Mouse (Mus musculus) heart, adult 2 months (tissue): ENCODE results near the gene Asns. TPM values are rescaled to one million over a fixed set of nuclear protein-coding genes. Genes with fewer than 3 reads are reported as not detected.
"Not testable (repeated sequence)": the region's sequence is repeated elsewhere in the genome, so short reads cannot be mapped to it uniquely, and the experiment has no call there.

ENCODE experiments used
- DNase-seq, 2 experiments: peaks; one replicate each; pipeline ENCODE4 v3.0.0; 2021
- H3K27ac ChIP-seq: fragments of 200-600 bp; 2 replicates; pipeline ENCODE4 v1.8.1; 2022
- H3K27me3 ChIP-seq: fragments of 200-500 bp; 2 replicates; pipeline ENCODE4 v1.6.1; 2012; ENCODE audit warnings: mild to moderate bottlenecking, low read length, inconsistent platforms, mixed read lengths; ENCODE audit not compliant: control insufficient read depth, insufficient read depth
- H3K36me3 ChIP-seq: fragments of 200-500 bp; 2 replicates; pipeline ENCODE4 v1.6.1; 2012; ENCODE audit warnings: low read length, inconsistent platforms; ENCODE audit not compliant: control insufficient read depth, insufficient read depth
- H3K4me1 ChIP-seq: fragments of 200-500 bp; 2 replicates; pipeline ENCODE4 v1.6.1; 2011; ENCODE audit warnings: low read length; ENCODE audit not compliant: control insufficient read depth, insufficient read depth
- H3K4me3 ChIP-seq: fragments of 200-600 bp; 2 replicates; pipeline ENCODE4 v1.8.1; 2022
- H3K79me2 ChIP-seq: fragments of 200-500 bp; replicated peaks from 2 replicates; pipeline ENCODE4 v1.6.1; 2012; ENCODE audit warnings: mild to moderate bottlenecking, inconsistent platforms, low read length, moderate library complexity, mixed read lengths; ENCODE audit not compliant: control insufficient read depth, insufficient read depth
- H3K9ac ChIP-seq: fragments of 200-500 bp; 2 replicates; pipeline ENCODE4 v1.6.1; 2012; ENCODE audit warnings: low read depth, mild to moderate bottlenecking, control low read depth, inconsistent platforms, low read length, mixed read lengths
- CTCF ChIP-seq: fragments of 200-600 bp; IDR thresholded peaks from 2 replicates; pipeline ENCODE4 v1.8.1; 2022; ENCODE audit warnings: antibody characterized with exemption, mild to moderate bottlenecking, moderate library complexity
- EP300 ChIP-seq: fragments of 200-500 bp; IDR thresholded peaks from 2 replicates; pipeline ENCODE4 v1.6.1; 2011; ENCODE audit warnings: low read depth, low read length, control low read depth; ENCODE audit not compliant: insufficient read depth
- POLR2A ChIP-seq: fragments of 200-500 bp; IDR thresholded peaks from 2 replicates; pipeline ENCODE4 v1.6.1; 2011; ENCODE audit warnings: mild to moderate bottlenecking, low read depth, low read length, control low read depth; ENCODE audit not compliant: insufficient read depth
- WGBS: fragments of 180-500 bp; shearing (Covaris S2); methylation state at CpG from one replicate; pipeline ENCODE4 v1.1.7; 2018; 5-methylcytosine and 5-hydroxymethylcytosine counted together
- intact Hi-C: fragments of 180-260 bp; cut with DNase I; formaldehyde crosslinking; loops from one replicate; pipeline ENCODE4 v1.15.1; 2025
- polyA plus RNA-seq: library from polyadenylated mRNA; depleted of rRNA; stranded (reverse); fragments of >200 nt; gene quantifications from 2 replicates; pipeline ENCODE4 v1.2.3, GENCODE M21; 2012
- total RNA-seq, 2 experiments: library from RNA; stranded (reverse); gene quantifications; 2 replicates each; pipeline ENCODE4 v1.2.3; 2021

The Asns gene
- total and polyA plus RNA-seq, 3 experiments, result 2.9 to 5.5 (median 3.2) TPM

GRCm38 (mm10) chr6:7671429-7671828, 21.6 kb downstream of the Asns start:
- no peak for TF ChIP-seq POLR2A
- TF ChIP-seq CTCF, result no peak
- no peak for TF ChIP-seq EP300
- Histone ChIP-seq H3K27ac (no peak overlapping the region), H3K79me2 (no peaks in the 10 kb centered on the region), H3K4me3 (no peak overlapping the region), H3K9ac (no peak overlapping the region), H3K36me3 (no peaks in the 10 kb centered on the region), H3K27me3 (no peaks in the 10 kb centered on the region), H3K4me1 (peaks cover 3% of the 10 kb centered on the region; the same call in 1 of the 2 replicates)
- no peak for DNase-seq
- WGBS, result 54% methylated on average over 3 of the region's 3 CpGs
- intact Hi-C loops, result loop anchor here (5.0 kb wide), 1 partner anchor 669 kb away; no protein-coding TSS in a partner anchor

- intact Hi-C loops, result loop anchor here (5.0 kb wide), 1 partner anchor 668 kb away; no protein-coding TSS in a partner anchor
- DNase-seq, result no peak
- H3K79me2 ChIP-seq, result no peaks in the 10 kb centered on the region
- no peak overlapping the region for H3K27ac ChIP-seq
- no peaks in the 10 kb centered on the region for H3K36me3 ChIP-seq
- no peak for TF ChIP-seq EP300
- TF ChIP-seq CTCF, result peak; percentile 67
- TF ChIP-seq POLR2A, result no peak
- H3K4me1 ChIP-seq, result peaks cover 3% of the 10 kb centered on the region; the same call in 1 of the 2 replicates
- 27% methylated on average over 3 of the region's 3 CpGs for WGBS
- no peak overlapping the region for H3K9ac ChIP-seq
- no peaks in the 10 kb centered on the region for H3K27me3 ChIP-seq
- no peak overlapping the region for H3K4me3 ChIP-seq
Observed at GRCm38 (mm10) chr6:7670588-7670987, 22.5 kb downstream of the Asns start.

GRCm38 (mm10) chr6:7669721-7670120, 23.3 kb downstream of the Asns start:
- intact Hi-C loops, result loop anchor here (5.0 kb wide), 1 partner anchor 667 kb away; no protein-coding TSS in a partner anchor
- no peak for DNase-seq
- TF ChIP-seq CTCF (no peak), EP300 (no peak), POLR2A (no peak)
- Histone ChIP-seq H3K4me1 (peaks cover 3% of the 10 kb centered on the region; the same call in 1 of the 2 replicates), H3K27me3 (no peaks in the 10 kb centered on the region), H3K79me2 (no peaks in the 10 kb centered on the region), H3K36me3 (no peaks in the 10 kb centered on the region), H3K4me3 (no peak overlapping the region), H3K27ac (no peak overlapping the region), H3K9ac (no peak overlapping the region)
- 81% methylated on average over 5 of the region's 5 CpGs for WGBS

- WGBS, result 86% methylated on average over 5 of the region's 5 CpGs
- TF ChIP-seq CTCF (no peak), POLR2A (no peak), EP300 (no peak)
- H3K27ac ChIP-seq, result no peak overlapping the region
- no peak overlapping the region for H3K9ac ChIP-seq
- intact Hi-C loops, result no loop called here
- no peak for DNase-seq
- H3K27me3 ChIP-seq, result no peaks in the 10 kb centered on the region
- no peak overlapping the region for H3K4me3 ChIP-seq
- H3K4me1 ChIP-seq, result peaks cover 3% of the 10 kb centered on the region; the same call in 1 of the 2 replicates
- no peaks in the 10 kb centered on the region for H3K36me3 ChIP-seq
- H3K79me2 ChIP-seq, result no peaks in the 10 kb centered on the region
Observed at GRCm38 (mm10) chr6:7668332-7668731, 24.7 kb downstream of the Asns start.

- H3K4me3 ChIP-seq, H3K27ac ChIP-seq, H3K79me2 ChIP-seq, H3K27me3 ChIP-seq, H3K9ac ChIP-seq, H3K36me3 ChIP-seq, H3K4me1 ChIP-seq, DNase-seq, intact Hi-C loops: not testable (repeated sequence)
- 91% methylated on average over 4 of the region's 4 CpGs for WGBS
Observed at GRCm38 (mm10) chr6:7665902-7666301, 27.2 kb downstream of the Asns start.

GRCm38 (mm10) chr6:7661455-7661854, 31.6 kb downstream of the Asns start:
- intact Hi-C loops, result no loop called here
- H3K4me3 ChIP-seq, result no peak overlapping the region
- DNase-seq, result peak in 1 of 2 experiments; percentile 7
- no peaks in the 10 kb centered on the region for H3K36me3 ChIP-seq
- H3K27me3 ChIP-seq, result no peaks in the 10 kb centered on the region
- WGBS, result 30% methylated on average over 4 of the region's 4 CpGs
- no peak overlapping the region for H3K9ac ChIP-seq
- H3K27ac ChIP-seq, result peak overlapping the region; percentile 27; the same call in 1 of the 2 replicates
- TF ChIP-seq POLR2A (no peak), EP300 (no peak), CTCF (no peak)
- H3K79me2 ChIP-seq, result no peaks in the 10 kb centered on the region
- H3K4me1 ChIP-seq, result no peaks in the 10 kb centered on the region
